Mouse (Mus musculus) cerebral cortex, adult 2 months (tissue): ENCODE data around the gene Ahcy.

Experiments
- WGBS: fragments of 180-500 bp; shearing (Covaris S2); methylation state at CpG from one replicate; pipeline ENCODE4 v1.1.7; 2018; 5-methylcytosine and 5-hydroxymethylcytosine counted together

Ahcy gene

DNA sequence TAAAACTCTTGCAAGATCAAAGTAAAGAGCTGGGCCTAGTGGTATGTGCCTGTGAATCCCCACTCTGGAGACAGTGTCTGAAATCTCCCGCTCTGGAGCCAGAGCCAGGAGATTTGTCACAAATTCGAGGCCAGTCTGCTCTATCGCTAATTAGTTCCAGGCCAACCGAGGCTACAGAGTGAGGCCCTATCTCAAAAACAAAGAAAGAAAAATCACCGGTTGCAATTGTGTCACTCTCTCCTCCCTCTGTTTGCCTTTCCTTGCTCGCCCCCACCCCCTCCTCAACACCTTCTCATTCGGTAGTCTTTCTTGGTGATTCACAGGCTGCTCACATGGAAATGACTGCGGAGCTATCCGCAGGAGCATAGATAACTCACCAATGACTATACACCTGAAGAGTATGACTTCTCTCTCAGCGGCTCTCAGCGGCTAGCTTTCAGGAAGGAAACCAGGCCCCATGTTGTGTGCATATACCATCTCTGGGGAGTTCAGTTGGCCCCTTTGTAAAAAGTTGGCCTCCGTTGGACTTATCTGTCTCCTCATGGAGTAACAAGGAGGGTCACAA, 551 bp upstream of the Ahcy start:
- 23% methylated on average over 12 of the region's 12 CpGs for WGBS

DNA sequence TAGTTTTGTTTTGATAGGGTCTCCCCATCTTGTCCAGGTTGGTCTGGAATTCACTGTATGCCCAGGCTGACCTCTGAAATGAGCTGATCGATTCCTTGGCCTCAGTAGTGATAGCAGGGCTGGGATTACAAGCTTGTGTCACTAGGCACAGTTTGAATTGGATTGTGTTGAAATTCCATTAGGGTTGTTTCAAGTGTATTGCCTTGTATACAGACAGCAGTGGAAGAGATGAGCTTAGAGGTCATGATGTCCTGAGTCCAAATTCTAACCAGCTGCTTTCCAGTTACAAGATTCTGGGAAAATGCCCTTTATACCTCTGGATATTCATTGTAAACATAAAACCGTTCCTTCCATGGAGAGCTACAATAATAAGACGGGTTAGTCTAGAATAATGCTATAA, 950 bp downstream of the Ahcy start:
- WGBS, result 24% methylated on average over 3 of the region's 3 CpGs

DNA sequence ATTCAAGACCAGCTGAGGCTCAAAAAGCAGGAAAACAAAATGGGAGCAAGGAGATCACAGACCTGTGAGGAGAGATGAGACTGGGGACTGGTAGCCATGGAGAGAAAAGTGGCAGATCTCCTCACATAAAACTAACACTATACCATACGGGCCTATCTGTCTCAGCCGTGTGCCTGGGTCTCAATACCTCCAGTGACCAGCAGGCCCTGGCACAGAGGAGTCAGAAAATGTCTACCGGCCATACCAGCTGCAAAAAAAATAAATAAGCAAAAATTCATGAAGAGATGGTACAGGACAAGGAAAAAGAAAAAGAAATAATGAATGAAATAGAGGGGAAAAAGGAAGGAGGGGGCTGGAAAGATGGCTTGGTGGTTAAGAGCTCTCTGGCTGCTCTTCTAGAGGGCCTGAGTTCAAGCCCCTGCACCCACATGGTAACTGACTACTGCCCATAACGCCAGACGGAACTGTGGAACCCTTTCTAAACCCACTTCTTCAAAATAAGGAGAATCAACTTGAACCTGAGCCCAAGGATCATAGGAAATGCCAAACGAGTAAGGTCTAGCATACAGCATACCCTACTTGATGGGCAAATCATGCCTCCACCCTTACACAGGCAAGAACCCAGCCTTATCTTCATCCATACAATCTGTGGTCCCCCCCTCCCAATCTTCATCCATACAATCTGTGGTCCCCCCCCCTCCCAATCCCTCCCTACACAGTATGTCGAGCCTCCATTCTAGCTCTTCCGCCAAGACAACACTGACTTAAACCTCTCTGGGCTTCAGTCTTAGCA, 1.7 kb downstream of the Ahcy start:
- WGBS, result 85% methylated on average over 8 of the region's 8 CpGs

DNA sequence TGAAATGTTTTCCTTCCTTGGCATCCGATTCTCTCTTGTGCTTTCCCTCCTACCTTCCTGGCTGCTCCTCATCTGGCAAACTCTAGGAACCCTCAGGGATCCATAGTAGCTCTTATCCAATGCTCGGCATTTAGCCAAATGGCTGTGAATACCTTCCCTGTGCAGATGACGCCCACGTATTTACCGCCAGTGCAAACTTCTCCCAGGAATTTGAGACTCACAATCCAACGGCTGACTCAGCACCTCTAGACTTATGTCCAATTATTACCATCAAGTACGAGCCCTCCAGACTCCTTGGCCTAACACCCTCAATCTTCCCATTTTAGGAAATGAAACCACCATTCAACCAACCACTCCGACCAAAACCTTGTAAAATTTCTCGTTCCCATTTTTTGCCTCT, 3.3 kb downstream of the Ahcy start:
- 64% methylated on average over 9 of the region's 9 CpGs for WGBS

DNA sequence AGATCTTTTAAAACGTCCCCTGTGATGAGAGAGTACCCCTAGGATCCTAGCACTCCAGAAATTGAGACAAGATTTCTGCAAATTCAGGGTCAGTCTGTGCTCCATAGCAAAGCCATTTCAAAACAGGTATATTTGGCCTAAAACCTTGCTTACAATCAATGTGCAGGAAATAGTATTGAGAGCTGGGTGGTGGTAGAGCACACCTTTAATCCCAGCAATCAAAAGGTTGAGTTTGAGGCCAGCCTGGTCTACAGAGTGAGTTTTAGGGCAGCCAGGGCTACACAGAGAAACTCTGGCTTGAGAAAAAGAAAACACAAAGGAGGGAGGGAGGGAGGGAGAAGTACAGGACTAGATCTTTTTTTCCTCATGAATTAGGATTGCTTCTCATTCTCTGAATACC, 16.9 kb downstream of the Ahcy start:
- 75% methylated on average over 1 of the region's 1 CpGs for WGBS

DNA sequence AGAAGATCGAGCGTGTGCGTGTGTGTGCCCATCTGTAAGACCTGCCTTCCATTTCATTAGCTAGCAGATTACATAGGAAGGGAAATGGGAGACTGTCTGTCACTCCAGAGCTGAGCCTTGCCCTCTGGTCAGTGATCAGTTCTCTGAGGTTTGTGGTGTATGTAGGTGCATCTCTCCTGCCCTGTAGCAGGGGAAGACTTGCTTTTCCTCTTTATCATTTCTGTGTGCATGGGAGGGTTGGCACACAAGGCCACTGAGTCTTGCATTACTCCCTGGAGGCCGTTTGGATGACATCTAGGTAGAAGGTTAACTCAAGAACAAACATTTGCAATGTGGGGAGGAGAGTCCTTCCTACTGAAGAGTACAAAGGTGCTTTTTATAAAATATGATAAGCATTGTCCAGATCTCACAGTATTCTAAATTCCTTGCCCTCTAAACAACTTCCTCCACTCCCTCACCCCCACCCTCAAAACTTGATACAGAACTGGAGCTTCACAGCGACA, 18.2 kb downstream of the Ahcy start:
- WGBS, result 81% methylated on average over 5 of the region's 5 CpGs

DNA sequence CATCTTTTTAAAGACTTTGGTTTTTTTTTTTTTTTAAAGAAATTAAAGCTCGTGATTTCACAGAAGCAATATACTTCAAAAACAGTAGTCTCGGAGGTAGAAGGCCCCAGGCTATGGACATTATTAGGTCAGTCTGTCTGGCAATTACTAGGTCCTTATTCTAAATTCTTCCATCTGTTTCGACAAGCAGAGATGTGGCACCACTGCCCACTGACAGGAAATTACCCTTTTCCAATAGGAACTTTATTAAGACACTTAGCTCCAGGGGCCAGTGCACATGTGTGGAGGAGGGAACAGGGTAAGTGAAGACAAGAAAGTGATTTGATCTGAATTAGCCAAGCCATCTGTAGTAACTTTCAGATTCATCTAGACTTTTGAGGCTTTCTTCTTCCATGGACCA, 19.6 kb downstream of the Ahcy start:
- 84% methylated on average over 3 of the region's 3 CpGs for whole genome bisulfite sequencing

DNA sequence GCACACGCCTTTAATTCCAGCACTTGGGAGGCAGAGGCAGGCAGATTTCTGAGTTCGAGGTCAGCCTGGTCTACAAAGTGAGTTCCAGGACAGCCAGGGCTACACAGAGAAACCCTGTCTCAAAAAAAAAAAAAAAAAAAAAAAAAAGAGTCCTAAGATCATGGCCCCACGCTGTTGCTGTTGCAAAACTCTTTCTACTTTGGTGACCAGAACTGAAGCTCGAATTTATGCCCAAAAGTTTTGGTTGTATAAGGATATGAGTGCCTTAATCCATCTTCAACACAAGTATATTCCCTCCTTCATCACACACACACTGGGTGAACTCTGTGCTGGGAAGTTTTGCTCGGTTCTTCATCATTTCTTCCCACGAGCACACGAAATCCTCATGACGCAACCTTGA, 20.8 kb downstream of the Ahcy start:
- WGBS, result 90% methylated on average over 8 of the region's 8 CpGs

DNA sequence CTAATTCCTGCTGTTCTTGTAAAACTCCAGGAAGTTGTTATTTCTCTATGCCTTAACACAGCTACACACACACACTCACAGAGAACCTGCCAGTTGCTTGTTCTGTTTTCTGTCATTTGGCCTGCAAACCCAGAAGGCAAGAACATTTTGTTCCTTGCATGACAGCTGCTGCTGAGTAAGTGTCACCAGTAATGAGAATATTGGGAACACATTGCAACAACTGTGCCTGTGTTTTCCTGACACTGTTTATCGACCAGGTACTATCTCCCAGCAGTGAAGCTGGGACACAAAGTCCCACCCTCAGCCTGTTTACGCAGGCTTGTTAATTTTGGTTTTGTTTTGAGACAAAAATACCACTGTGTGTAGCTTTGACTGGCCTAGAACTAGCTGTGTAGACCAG, 21.6 kb downstream of the Ahcy start:
- 62% methylated on average over 2 of the region's 2 CpGs for WGBS

DNA sequence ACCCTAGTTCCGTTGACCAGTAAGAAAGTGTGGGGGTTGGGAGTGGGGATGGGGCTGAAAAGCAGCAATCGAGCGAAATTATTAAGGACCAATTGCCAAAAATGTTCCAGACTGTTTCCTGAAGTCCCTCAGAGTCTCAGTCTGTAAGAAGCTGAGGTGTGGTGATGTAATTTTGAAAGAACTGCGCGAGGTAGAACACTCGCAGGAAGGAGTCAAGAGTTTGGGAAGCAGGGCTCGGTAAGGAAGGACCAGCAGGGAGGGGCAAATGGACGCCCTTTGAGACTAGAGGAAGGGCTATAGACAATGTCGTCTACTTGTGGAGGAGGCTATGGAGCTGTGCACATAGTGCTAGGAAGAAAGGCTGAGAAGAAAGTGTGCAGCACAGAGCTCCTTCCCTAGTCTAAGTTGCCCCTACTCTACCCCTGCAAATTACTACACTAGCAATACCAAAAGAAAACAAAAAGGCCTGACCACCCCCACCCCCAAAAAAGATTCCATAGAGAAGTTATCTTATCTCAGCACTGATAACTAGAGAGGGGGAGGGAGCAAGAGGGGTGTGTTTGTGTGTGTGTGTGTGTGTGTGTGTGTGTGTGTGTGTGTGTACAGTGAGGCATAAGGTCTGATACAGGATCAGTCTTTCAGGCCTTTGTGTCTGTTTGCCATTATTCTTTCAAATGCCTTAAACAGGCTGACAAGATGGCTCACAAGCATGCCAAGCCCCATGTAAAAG, 22.5 kb downstream of the Ahcy start:
- 28% methylated on average over 9 of the region's 9 CpGs for WGBS

DNA sequence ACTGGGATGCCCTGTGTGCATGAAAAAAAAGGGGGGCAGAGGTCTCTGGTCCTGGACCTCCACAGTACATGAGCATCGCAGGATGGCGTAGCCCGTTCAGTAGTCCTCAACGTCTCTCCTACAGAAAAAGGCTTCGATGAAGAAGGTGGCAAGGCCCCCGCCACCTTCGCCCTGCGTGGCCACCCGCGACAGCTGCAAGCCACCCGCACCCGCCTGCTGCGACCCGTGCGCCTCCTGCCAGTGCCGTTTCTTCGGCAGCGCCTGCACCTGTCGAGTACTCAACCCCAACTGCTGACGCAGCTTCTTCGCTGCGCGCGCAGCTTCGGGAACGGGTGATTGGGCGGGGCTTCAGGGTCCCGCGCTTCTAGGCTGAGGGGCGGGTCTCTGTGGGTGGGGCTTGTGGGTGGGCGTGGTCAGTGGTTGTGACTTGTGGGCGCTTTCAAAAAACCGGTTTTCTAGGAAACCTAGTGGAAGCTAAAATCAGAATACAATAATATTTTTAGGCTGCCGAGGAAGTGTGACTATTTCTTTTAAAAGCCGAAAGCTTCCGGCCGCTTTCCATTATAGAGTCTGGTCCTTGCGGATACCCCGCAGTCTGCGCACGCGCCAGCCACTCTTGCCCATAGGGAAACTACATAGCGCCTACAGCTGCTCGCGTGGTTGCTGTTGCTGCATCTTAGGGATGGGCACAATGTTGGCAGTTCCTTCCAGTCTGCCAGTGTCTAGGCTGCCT, 23.6 kb downstream of the Ahcy start:
- WGBS, result under 1% methylated on average over 45 of the region's 45 CpGs

DNA sequence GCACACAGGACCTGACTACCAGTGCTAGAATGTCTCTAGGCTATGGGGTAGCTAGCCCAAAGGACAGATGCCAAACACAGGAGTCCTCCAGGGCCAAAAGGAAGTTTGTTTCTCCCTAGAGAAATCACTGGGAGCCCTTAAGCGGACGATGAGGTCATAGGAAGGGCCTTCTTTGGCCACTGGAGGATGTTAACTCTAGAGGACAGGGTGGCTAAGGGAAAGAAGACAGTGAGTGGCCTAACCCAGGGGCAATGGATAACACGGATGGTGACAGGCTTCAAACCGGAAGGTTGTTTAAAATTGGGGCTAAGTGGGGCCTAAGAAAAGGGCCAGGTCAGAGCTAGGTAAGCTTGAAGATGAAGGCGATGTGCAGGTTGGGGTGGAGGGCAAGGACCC, 24.2 kb downstream of the Ahcy start:
- WGBS, result 21% methylated on average over 5 of the region's 5 CpGs

DNA sequence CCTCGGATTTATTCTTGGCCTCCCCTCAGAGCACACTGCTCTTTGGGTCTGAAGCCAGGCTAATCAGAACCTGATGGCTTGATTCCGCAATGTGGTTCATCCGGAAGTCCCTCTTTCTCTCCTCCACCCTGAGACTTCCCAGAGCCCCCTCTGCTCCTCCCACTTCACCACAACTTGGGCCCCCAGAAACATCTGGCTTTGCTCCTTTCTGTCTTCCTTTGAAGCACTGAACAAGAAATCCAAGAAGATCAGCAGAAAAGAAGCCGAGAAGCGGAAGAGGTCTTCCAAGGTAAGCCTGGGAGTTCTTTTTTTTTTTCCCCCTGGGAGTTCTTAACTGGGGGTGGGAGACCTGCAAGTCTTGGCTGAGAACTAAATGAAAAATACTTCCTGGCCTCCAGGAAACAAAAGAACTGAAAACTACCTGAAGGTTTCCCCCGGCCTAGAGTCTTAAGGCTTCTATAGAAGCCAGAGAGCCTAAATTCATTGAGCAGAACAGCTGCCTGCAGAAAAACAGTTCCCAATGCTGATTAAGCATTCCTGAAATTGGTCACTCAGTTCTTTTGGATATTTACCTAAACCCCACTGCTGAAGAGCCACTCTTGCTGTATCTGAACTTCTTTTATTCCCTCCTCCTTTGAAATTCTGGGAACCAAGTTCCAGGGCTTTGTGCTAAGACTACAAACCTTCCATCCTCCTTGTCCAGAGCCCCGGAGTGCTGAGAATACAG, 26.7 kb downstream of the Ahcy start:
- 81% methylated on average over 7 of the region's 7 CpGs for WGBS

DNA sequence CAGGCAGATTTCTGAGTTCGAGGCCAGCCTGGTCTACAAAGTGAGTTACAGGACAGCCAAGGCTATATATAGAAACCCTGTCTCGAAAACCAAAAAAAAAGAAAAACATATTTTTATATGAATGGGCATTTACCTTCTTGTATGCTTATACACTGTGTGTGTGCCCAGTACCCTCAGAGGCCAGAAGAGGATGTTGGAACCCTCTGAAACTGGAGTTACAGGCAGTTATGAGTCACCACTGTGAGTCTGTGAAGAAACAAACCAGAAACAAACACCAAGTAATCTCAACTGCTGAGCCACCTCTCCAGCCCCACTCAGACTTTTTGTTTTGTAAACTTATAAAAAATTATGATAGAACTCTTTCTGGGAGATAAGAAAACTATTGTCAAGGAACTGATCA, 27.5 kb downstream of the Ahcy start:
- WGBS, result 79% methylated on average over 2 of the region's 2 CpGs

DNA sequence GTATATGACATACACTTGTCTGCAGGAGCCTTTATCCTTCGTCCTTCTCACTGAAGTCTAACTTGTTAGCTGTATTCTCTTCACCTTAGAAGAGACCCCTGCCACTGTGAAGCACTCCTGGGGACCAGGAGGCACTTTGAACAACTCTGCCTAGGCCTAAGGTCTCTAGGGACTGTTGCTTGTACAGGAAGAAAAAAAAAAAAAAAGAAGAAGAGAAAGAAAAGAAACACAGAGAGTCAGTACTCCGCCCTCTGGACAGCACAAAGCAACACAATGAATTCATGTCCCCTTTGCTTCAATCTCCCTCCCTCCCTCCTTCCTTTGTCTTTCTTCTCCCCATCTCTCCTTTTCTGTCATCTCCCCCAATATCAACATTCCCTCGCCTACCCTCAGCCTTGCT, 29.2 kb downstream of the Ahcy start:
- WGBS, result 81% methylated on average over 3 of the region's 3 CpGs

DNA sequence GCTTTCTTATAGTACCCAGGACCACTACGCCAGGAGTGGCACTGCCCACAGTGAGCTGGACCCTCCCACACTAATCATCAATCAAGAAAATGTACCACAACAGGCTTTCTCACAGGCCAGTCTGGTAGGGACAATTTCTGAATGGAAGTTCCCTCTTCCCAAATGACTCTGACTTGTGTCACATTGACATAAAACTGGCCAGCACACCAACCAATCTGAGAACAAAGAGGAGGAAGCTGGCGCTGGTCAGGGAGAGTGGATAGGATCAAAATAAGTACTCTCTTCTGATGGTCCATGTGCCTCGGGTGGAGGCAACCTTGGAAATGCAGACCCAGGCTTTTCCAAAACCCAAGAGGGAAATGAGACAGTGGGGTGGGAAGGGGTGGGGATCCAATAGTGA, 29.8 kb downstream of the Ahcy start:
- WGBS, result 81% methylated on average over 3 of the region's 3 CpGs

DNA sequence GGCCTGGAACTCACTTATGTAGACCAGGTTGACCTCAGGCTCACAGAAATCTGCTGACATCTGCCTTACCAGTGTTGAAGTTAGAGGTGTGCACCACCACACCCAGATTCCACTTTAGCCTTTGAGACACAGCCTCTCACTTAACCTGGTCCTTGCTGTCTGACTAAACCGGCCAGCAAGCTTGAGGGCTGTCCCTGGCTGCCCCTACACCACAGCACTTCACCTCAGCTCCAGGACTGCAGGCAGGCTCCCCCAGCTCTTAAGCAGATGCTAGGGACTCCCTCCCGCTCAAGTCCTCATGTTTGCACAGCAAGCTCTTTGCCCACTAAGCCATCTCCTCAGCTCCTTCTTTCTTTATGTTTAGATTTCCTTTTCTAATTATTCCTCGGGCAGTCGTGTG, 34.3 kb downstream of the Ahcy start:
- 84% methylated on average over 4 of the region's 4 CpGs for WGBS

DNA sequence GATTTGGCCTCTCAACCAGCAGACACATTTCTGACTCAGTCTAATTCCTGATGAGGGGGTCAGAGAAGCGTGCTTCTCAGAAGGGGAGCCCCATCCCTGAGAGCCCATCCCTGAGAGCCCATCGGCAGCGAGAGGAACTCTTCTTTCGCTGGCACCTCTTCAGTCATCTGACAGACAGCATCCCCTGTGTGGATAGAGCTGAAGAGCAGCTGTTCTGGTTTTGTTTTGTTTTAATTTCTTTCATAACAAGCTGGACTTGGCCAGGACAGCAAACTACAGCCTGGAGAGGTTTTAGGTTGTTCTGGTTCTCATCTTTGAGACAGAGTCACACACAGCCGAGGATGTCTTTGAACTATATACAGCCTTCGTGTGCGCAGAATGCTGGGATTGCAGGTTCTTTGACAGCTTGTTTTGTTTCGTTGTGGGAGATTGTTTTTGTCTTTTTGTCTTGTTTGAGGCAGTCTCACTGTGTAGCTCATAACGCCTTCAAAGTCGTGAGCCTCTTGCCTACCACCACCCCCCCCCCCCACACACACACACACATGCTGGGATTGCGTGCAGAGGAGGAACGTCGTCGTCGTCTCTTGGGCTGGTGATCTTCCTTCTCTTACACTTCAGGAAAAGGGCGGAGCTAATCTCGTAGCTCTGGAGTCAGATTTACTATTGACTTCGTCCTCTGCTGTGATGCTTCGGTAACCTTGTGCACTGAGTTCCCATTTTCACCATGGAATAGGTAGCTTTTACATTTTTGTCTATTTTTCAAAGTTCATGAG, 41.2 kb downstream of the Ahcy start:
- WGBS, result 40% methylated on average over 19 of the region's 19 CpGs

DNA sequence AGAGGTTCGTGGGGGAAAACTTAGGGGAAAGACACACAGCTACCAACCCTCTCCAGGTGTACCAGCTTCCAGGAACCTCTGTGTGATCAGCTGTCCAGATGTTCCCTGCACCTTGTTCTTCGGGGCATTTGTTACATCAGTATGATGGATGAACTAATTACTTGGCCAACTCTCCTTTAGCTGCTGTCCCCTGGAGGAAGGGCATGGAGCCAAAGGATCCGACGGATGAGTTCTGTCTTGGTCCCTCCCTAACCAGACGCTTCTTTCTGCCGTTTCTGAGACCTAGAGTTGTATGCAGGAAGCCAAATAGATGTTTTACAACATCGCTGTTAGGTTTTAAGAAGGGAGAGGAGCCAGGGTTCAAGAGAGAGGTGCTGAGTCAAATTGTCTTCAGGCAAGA, 43.5 kb downstream of the Ahcy start:
- 72% methylated on average over 7 of the region's 7 CpGs for WGBS

DNA sequence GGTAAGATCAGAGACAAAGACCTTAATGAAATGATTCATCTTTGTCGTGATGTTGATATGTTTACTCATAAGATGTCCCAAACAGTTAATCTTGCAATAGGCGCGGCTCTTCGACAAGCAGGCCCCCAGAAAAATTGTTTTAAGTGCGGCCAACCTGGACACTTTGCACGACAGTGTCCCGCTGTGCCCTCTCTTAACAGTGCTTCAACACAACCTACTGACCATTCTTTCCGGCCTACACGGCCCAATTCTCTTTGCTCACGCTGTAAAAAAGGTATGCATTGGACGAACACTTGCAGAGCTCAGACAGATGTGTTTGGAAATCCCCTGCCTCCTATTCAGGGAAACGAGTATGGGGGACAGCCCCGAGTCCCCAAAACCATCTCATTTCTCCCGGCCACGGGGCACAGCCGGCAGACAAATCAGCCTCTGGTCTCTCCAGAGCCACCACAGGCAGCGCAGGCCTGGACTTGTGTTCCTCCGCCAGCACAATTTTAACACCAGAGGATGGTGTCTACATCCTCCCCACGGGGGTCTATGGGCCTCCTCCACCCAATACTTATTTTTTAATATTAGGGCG, 54.0 kb downstream of the Ahcy start:
- WGBS, result 65% methylated on average over 20 of the region's 20 CpGs
